ENCODE assay signal across 9 mouse cellular contexts in the genomic region with DNA sequence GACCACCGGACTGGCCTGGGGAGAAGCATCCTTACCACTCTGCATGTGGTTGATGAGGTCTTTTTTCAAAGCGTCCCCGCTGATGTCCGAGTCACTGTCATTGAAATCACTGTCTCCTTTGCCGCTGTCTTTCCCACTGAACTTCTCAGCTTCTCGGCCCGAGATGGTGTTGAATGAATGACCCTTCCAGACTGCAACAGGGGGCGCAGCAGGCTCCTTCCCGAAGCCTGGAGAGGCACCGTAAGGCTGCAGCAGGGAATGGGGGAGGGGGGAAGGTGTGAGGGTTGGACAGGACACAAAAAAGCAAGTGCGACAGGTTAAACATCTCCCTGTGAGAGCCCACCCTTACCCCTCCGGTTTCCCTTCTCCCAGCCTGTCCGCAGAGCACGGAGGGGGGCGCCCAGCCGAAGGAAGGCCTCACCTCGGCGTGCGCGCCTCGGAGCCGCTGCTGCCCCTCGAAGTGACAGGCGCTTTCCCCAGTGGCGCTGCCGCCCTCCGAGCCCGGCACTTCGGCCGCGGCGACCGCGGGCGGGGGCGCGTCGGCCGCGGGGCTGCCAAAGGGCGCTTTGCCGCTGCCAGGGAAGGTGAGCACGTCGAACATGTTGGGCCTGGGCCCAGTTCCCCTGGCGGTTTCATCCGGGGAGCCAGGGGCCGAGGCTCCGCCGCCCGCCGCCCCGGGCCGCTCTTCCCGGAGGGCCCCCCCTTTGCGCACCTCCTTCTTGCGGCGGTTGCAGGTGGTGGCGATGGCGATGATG. TPM values are rescaled to one million over a fixed set of nuclear protein-coding genes. Genes with fewer than 3 reads are reported as not detected.
A peak's percentile ranks its signal among the peaks of the same experiment; 100 is the strongest.
DNase-seq lines count a peak whose midpoint lies in the region; ATAC-seq lines count a peak whose summit lies in the region.
"Had no signal": no experiment of that assay in that cellular context is flagged by ENCODE, and none has a peak within 500 bp of the region (broad histone marks: within the 10 kb centered on the region; RNA-seq: fewer than 3 reads in every experiment).

No protein-coding gene starts in this region.

- peak overlapping the region; percentile 33 for H3K4me3 ChIP-seq in kidney, embryonic 16.5 days (ENCODE audit: low read length)
- peak overlapping the region; percentile 44 for H3K4me3 ChIP-seq in hindbrain, embryonic 14.5 days (replicated peaks; ENCODE audit: low read length)
- H3K4me3 ChIP-seq in neural tube, embryonic 11.5 days (ENCODE audit: low read depth, low read length) = peak overlapping the region; percentile 49

- H3K36me3 ChIP-seq in kidney, embryonic 16.5 days (ENCODE audit: insufficient read depth, low read length) = no peaks in the 10 kb centered on the region
- H3K36me3 ChIP-seq in hindbrain, embryonic 14.5 days (replicated peaks; ENCODE audit: control insufficient read depth, insufficient read depth) = 0 out of 2 replicates have a peak, but pooled peaks cover 7% of the 10 kb centered on the region
- H3K36me3 ChIP-seq in neural tube, embryonic 11.5 days (ENCODE audit: control insufficient read depth, insufficient read depth, low read length) = no peaks in the 10 kb centered on the region

- H3K4me1 ChIP-seq in kidney, embryonic 16.5 days (ENCODE audit: insufficient read depth, low read length) = peaks cover 26% of the 10 kb centered on the region
- H3K4me1 ChIP-seq in hindbrain, embryonic 14.5 days (replicated peaks; ENCODE audit: control insufficient read depth, insufficient read depth, low read length) = peaks cover 18% of the 10 kb centered on the region
- H3K4me1 ChIP-seq in neural tube, embryonic 11.5 days (ENCODE audit: control insufficient read depth, insufficient read depth, low read length) = peaks cover 24% of the 10 kb centered on the region

- DNase-seq in kidney, adult 9 months = no peak
- peak; percentile 31 for DNase-seq in embryo, embryonic 11 days
- DNase-seq in hindbrain, embryonic 14.5 days (ENCODE audit: low spot score) = no peak
- peak; percentile 23 for DNase-seq in neural tube, embryonic 11.5 days (ENCODE audit: low spot score)
- DNase-seq in frontal cortex, postnatal 14 days (ENCODE audit: low spot score in 2 of 2) = no peak
- no peak for DNase-seq in lung, postnatal 25 days (ENCODE audit: low spot score)
- no peak for DNase-seq in thymus, adult 18-20 months

- peak overlapping the region; percentile 44 for H3K4me2 ChIP-seq in kidney, embryonic 16.5 days (replicated peaks; ENCODE audit: low read depth, low read length)
- peak overlapping the region; percentile 85 for H3K4me2 ChIP-seq in hindbrain, embryonic 14.5 days (replicated peaks)
- peak overlapping the region; percentile 72 for H3K4me2 ChIP-seq in neural tube, embryonic 11.5 days (ENCODE audit: low read depth)

- H3K9ac ChIP-seq in kidney, embryonic 16.5 days (replicated peaks; ENCODE audit: low read length) = no peak overlapping the region
- peak overlapping the region; percentile 74 for H3K9ac ChIP-seq in hindbrain, embryonic 14.5 days
- H3K9ac ChIP-seq in neural tube, embryonic 11.5 days (ENCODE audit: low read length) = peak overlapping the region; percentile 54

- H3K27ac ChIP-seq in kidney, embryonic 16.5 days (ENCODE audit: low read length) = no peak overlapping the region
- peak overlapping the region; percentile 92; the same call in 1 of the 2 replicates for H3K27ac ChIP-seq in hindbrain, embryonic 14.5 days
- H3K27ac ChIP-seq in neural tube, embryonic 11.5 days (ENCODE audit: low read depth, low read length) = no peak overlapping the region

- peaks cover 66% of the 10 kb centered on the region for H3K27me3 ChIP-seq in kidney, embryonic 16.5 days (ENCODE audit: insufficient read depth, low read length)
- peaks cover 22% of the 10 kb centered on the region; the same call in 1 of the 2 replicates for H3K27me3 ChIP-seq in hindbrain, embryonic 14.5 days (ENCODE audit: control insufficient read depth, insufficient read depth, low read length)
- peaks cover 56% of the 10 kb centered on the region for H3K27me3 ChIP-seq in neural tube, embryonic 11.5 days (ENCODE audit: control insufficient read depth, insufficient read depth, low read length)

- no peak for ATAC-seq in kidney, embryonic 16.5 days (ENCODE audit: low FRiP score, low TSS enrichment)
- no peak for ATAC-seq in hindbrain, embryonic 14.5 days (ENCODE audit: low FRiP score)
- ATAC-seq in neural tube, embryonic 11.5 days (ENCODE audit: insufficient read depth, low FRiP score, low TSS enrichment) = no peak
- ATAC-seq: Patski had no signal

- H3K9me3 ChIP-seq in kidney, embryonic 16.5 days (ENCODE audit: low read length) = no peaks in the 10 kb centered on the region
- no peaks in the 10 kb centered on the region for H3K9me3 ChIP-seq in hindbrain, embryonic 14.5 days (ENCODE audit: control insufficient read depth, low read length)
- no peaks in the 10 kb centered on the region for H3K9me3 ChIP-seq in neural tube, embryonic 11.5 days (ENCODE audit: control insufficient read depth, low read length)

- WGBS in kidney, embryonic 16.5 days = 2% methylated on average over 58 of the region's 59 CpGs
- WGBS in hindbrain, embryonic 14.5 days = under 1% methylated on average over 57 of the region's 59 CpGs
- WGBS in neural tube, embryonic 11.5 days = 1% methylated on average over 54 of the region's 59 CpGs

RNA-seq across cellular contexts. Expression of a gene that starts 2.9 kb away (rescaled TPM):
- 1.6 and 1.9 TPM in 2 replicates for polyA plus RNA-seq in kidney, embryonic 16.5 days (2015; fragmentation: Nextera tagmentation; extraction: Ambion mirVana)
- 40.5 and 52.0 TPM in 2 replicates for polyA plus RNA-seq in hindbrain, embryonic 14.5 days (2014; fragmentation: Nextera tagmentation; extraction: Ambion mirVana)
- polyA plus RNA-seq in neural tube, embryonic 11.5 days (2014; fragmentation: Nextera tagmentation; extraction: Ambion mirVana) = 18.5 and 19.5 TPM in 2 replicates

Comparison
In these comparisons a context has a peak if more than half of its experiments do, and no peak if none do; other contexts are left out.
1. DNase-seq: peak in embryo, embryonic 11 days (single experiment) and neural tube, embryonic 11.5 days (single experiment); none in kidney, adult 9 months (single experiment), hindbrain, embryonic 14.5 days (single experiment), frontal cortex, postnatal 14 days (0 of 2), lung, postnatal 25 days (single experiment) and thymus, adult 18-20 months (0 of 2).
2. Peak in every context shown above with its lines, with median percentiles within 50 percentile points of each other: H3K4me2 ChIP-seq and H3K4me3 ChIP-seq.